ENCODE assay signal across 19 mouse cellular contexts in genomic region chr12:82328112-82328511, GRCm38 (mm10).
"Had no signal": no experiment of that assay in that cellular context is flagged by ENCODE, and none has a peak within 500 bp of the region (broad histone marks: within the 10 kb centered on the region; RNA-seq: fewer than 3 reads in every experiment).

No protein-coding gene starts in this region.

- H3K4me3 ChIP-seq: liver, embryonic 15.5 days; megakaryocyte, embryonic 14.5 days; midbrain, embryonic 13.5 days; midbrain, embryonic 15.5 days; neural tube, embryonic 13.5 days; neural tube, embryonic 15.5 days; stomach, embryonic 15.5 days had no signal

- H3K4me1 ChIP-seq: liver, embryonic 15.5 days; midbrain, embryonic 13.5 days; midbrain, embryonic 15.5 days; neural tube, embryonic 15.5 days had no signal

- ATAC-seq: midbrain, embryonic 13.5 days; midbrain, embryonic 15.5 days had no signal

- H3K4me2 ChIP-seq: liver, embryonic 15.5 days; lung, embryonic 14.5 days; midbrain, embryonic 11.5 days; midbrain, embryonic 13.5 days; midbrain, embryonic 15.5 days; neural tube, embryonic 13.5 days; neural tube, embryonic 15.5 days; stomach, embryonic 15.5 days had no signal

- H3K9me3 ChIP-seq: liver, embryonic 15.5 days; megakaryocyte, embryonic 14.5 days; midbrain, embryonic 13.5 days; midbrain, embryonic 15.5 days; neural tube, embryonic 13.5 days; neural tube, embryonic 15.5 days; stomach, embryonic 15.5 days had no signal

- H3K27ac ChIP-seq: liver, embryonic 15.5 days; midbrain, embryonic 13.5 days; midbrain, embryonic 15.5 days; neural tube, embryonic 13.5 days; neural tube, embryonic 15.5 days; stomach, embryonic 15.5 days; stomach, postnatal 0 days had no signal

- H3K36me3 ChIP-seq: liver, embryonic 15.5 days; midbrain, embryonic 13.5 days; midbrain, embryonic 15.5 days; neural tube, embryonic 13.5 days; neural tube, embryonic 15.5 days; stomach, embryonic 15.5 days had no signal

- H3K9ac ChIP-seq: liver, embryonic 15.5 days; lung, embryonic 14.5 days; midbrain, embryonic 13.5 days; midbrain, embryonic 15.5 days; neural tube, embryonic 13.5 days; neural tube, embryonic 15.5 days; stomach, embryonic 15.5 days had no signal

- DNase-seq: lung, adult 18-20 months; lung, embryonic 14.5 days; lung, postnatal 10 days; lung, postnatal 4 days; retina, postnatal 1 day; right cerebral cortex, adult 18-20 months; right cerebral cortex, postnatal 25 days; thymus, adult 2 months; thymus, postnatal 25 days; thymus, postnatal 4 days had no signal

- H3K27me3 ChIP-seq: liver, embryonic 15.5 days; megakaryocyte, embryonic 14.5 days; midbrain, embryonic 13.5 days; midbrain, embryonic 15.5 days; neural tube, embryonic 13.5 days; neural tube, embryonic 15.5 days; stomach, embryonic 15.5 days had no signal
